Mouse (Mus musculus): ENCODE measurements around the gene Tymp.

DNA sequence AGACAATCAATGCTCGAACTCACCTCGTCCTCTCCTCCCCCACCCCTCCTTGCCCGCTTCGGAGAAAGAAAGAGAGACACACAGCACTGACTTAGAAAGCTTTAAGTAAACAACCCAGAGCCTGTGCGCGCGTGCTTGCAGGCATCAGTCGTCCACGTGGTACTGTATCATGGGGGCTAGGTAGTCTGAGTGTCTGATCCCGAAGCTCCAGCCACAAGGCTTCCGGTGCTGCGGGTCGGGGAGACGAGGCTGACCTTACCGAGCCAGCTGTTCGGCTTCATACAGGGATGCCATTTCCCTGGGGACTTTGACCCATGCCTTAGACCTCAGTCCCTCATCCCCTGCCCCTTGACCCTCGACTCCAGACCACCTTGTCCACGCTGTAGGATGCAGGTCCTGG is 523 bp upstream of the Tymp start:
- TF ChIP-seq USF1 (IDR thresholded peaks at IDR 0.05; ENCODE audit: low read depth) = no peak
- TF ChIP-seq POLR2A (IDR thresholded peaks at IDR 0.05; ENCODE audit: insufficient read length, low read depth) = no peak
- TF ChIP-seq CEBPB (IDR thresholded peaks at IDR 0.05; ENCODE audit: insufficient read depth, poor library complexity, severe bottlenecking) = no peak
- TF ChIP-seq E2F4 (IDR thresholded peaks at IDR 0.05; ENCODE audit: insufficient read depth) = no peak
- no peak for TF ChIP-seq SRF (IDR thresholded peaks at IDR 0.05; ENCODE audit: control insufficient read depth, insufficient read length, low read depth)
- TF ChIP-seq TCF3 (IDR thresholded peaks at IDR 0.05; ENCODE audit: insufficient read length, low read depth) = no peak
- no peak for TF ChIP-seq MAX (IDR thresholded peaks at IDR 0.05; ENCODE audit: low read depth)
- TF ChIP-seq POLR2AphosphoS2 (IDR thresholded peaks at IDR 0.05; ENCODE audit: insufficient read length, low read depth) = no peak
- TF ChIP-seq MYOG (IDR thresholded peaks at IDR 0.05; ENCODE audit: control insufficient read depth in 1 of 3, insufficient read depth in 1 of 3, insufficient read length in 2 of 3, low read depth in 2 of 3) = no peak
- TF ChIP-seq MYOD1 (IDR thresholded peaks at IDR 0.05; ENCODE audit: control insufficient read depth in 1 of 3, insufficient read length in 2 of 3, low read depth in 2 of 3) = no peak
